Mouse (Mus musculus): ENCODE data around the gene Rab11a. TPM values are rescaled to one million over a fixed set of nuclear protein-coding genes. Genes with fewer than 3 reads are reported as not detected.
A peak's percentile ranks its signal among the peaks of the same experiment; 100 is the strongest.
"Not testable (repeated sequence)": the region's sequence is repeated elsewhere in the genome, so short reads cannot be mapped to it uniquely, and the experiment has no call there.

The Rab11a gene
- total RNA-seq, 2 experiments from 2014 or later: 116 to 134 TPM

DNA sequence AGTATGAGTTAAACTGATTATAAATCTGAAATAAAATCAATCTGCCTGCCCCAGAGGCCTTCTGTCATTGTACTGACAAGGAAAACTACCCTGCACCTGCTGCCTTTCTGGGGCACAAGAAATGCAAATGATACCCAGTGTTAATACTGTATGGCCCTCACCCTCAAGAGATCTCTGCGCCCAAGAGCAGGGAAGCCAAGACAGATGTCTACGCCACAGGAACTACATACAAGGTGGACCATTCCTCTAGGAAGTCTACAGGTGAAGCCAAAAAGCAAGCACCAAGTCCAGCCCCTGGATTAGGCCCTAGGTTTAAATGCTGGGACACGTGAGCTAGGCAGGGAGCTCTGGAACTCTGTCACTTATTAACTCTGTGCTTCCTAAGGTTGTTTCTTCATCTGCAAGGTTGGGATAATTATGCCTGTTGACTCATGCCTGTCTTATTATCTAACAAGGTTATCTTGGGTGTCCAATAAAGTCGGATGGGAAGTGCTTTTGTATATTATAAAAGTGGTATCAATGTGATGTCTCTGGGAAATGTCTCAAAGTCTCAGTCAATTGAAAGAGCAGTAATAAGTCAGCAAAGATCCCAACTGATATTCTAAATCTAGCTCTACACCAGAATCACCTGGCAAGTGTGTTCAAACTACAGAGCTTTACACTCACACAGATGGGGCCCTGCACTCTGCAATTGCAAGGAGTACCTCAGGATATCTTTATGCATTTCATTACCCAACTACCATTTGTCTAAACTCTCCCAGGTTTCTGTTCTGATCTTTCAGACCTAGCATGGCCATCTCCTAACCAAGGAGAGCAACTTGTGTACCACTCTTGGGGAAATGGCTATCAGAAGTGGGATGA is 36.9 kb downstream of the Rab11a start:
- intact Hi-C loops (cut with DNase I; ENCODE audit: low total_unique reads): no loop called here

DNA sequence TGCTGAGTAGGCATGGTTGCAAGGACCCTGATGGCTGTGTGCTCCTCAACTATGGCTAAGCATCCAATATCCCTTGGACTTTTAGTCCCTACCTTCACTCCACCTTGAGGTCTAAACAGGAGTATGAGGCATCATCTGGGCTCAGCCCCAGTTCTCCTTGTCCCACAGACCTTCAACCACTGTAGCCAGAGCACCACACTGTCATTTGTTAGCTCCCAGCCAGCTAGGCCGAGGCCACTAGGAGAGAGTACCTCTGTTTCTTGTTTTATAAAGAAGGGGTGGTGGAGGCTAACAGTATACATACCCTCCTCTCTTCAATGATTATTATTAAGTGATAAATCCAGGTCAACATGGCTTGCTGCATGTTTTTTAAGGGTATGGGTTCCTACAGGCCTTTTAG is 39.0 kb downstream of the Rab11a start:
- intact Hi-C loops (cut with DNase I; ENCODE audit: low total_unique reads): no loop called here
- no peak for DNase-seq

More for the DNA sequence above, 36.9 kb downstream of the Rab11a start:
- no peak for DNase-seq

DNA sequence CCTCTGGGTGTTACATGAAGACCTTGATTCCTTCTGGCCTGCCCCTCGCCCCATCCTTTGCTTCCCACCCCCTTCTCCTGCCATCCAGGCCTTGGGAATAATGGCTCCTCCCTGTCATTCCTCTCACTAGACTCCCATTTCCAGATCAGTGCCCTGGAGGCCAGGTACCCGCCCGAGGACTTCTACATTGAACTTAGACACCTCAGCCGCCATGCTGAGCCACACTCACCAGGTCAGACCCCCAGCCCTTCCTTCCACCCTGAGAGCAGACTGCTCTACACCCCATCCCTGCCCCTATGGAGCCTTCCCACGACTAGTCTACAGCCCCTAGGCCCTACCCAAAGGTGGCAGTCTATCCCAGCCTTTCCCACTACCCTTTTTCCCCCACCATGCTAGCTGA is 39.9 kb downstream of the Rab11a start:
- no peak for DNase-seq
- intact Hi-C loops (cut with DNase I; ENCODE audit: low total_unique reads): no loop called here

DNA sequence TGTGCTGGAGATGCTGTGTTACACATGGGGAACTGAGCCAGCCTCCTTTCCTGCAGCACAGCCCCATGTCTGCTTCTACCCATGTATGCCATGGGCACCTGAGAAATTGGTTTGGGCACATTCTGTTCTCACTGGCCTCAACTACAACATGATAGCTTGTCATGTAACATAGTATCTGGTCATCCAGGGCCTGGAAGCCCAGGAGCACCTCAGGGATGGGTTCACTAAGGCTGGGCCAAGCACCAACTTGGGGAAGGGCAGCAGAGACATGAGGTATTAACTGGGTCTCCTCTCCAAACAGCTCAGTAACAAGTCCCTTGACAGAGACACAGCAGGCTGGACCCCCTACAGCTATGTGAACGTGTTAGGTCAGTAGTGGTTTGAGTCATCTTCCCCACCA is 40.6 kb downstream of the Rab11a start:
- intact Hi-C loops (cut with DNase I; ENCODE audit: low total_unique reads): no loop called here

GRCm38 (mm10) chr9:64696404-64696803 is 41.2 kb downstream of the Rab11a start:
- peak; percentile 29 for DNase-seq
- intact Hi-C loops (cut with DNase I; ENCODE audit: low total_unique reads): no loop called here

More for the DNA sequence above, 40.6 kb downstream of the Rab11a start:
- DNase-seq: no peak

- no peak for DNase-seq
- intact Hi-C loops (cut with DNase I; ENCODE audit: low total_unique reads): no loop called here
Observed at GRCm38 (mm10) chr9:64695266-64695665, 42.3 kb downstream of the Rab11a start.

DNA sequence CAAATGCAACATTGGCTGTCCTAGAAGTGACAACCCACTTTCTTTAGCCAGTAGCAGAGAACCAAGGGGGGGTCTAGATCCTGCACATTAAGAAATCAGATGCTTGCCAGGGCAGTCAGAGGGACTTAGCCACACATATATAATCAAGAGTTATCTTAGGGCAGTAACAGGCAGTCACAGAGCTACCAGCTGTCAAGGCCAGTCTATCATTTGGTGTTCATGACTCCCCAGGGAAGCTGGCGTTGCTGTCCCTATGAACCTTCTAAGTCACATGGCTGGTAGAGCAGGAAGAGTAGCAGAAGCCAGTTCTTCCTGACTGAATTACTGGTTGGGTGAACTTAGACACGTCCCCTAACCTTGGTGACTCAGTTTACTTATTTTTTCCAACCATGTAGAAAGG is 44.5 kb downstream of the Rab11a start:
- DNase-seq: no peak
- intact Hi-C loops (cut with DNase I; ENCODE audit: low total_unique reads): no loop called here

- intact Hi-C loops (cut with DNase I; ENCODE audit: low total_unique reads): no loop called here
- DNase-seq: peak; percentile 58
Observed at GRCm38 (mm10) chr9:64691176-64691575, 46.4 kb downstream of the Rab11a start.

DNA sequence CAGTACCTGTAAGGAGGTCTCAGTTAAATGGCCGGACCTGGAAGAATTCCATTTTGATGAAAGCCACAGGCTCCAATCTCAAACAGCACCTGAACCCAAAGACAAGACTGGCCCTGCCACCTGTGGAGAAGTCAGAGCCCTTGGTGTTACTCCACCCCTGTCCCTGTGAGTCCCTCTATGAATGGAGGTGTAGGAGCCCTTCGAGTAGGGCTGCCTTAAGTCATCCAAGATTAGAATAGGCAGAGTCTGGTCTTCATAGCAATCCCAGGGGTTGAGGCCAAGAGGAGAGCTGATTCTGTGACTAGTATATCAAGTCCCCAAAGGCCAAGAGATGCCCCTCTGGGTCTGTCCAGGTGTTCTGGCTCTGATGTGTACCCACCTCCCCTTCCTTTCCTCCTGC is 46.8 kb downstream of the Rab11a start:
- DNase-seq: no peak
- intact Hi-C loops (cut with DNase I; ENCODE audit: low total_unique reads): no loop called here

DNA sequence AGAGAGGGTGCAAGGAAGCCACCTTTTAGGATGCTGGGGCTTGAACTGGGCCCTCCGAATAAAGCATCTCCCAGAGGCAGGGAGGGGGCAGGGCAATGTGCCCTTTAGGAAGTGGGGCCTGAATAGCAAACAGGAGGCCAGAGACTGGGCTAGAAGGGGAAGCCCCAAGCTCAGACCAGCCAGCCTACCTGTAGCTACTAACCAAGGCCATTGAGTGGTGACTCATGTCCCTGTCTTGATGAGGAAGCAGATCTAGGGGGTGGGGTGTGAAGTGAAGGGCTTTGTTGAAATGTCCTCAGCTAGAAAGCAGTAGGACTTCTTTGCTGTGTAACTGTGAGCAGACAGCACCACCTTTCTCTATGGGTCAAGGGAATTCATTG is 49.6 kb downstream of the Rab11a start:
- intact Hi-C loops (cut with DNase I; ENCODE audit: low total_unique reads): no loop called here
- DNase-seq: no peak

GRCm38 (mm10) chr9:64687122-64688014 is 50.2 kb downstream of the Rab11a start:
- intact Hi-C loops (cut with DNase I; ENCODE audit: low total_unique reads): no loop called here
- DNase-seq: no peak

GRCm38 (mm10) chr9:64671341-64672319 is 65.9 kb downstream of the Rab11a start:
- intact Hi-C loops (cut with DNase I; ENCODE audit: low total_unique reads); DNase-seq: not testable (repeated sequence)

- intact Hi-C loops (cut with DNase I; ENCODE audit: low total_unique reads): no loop called here
- DNase-seq: no peak
Observed at GRCm38 (mm10) chr9:64668001-64668400, 69.6 kb downstream of the Rab11a start.

DNA sequence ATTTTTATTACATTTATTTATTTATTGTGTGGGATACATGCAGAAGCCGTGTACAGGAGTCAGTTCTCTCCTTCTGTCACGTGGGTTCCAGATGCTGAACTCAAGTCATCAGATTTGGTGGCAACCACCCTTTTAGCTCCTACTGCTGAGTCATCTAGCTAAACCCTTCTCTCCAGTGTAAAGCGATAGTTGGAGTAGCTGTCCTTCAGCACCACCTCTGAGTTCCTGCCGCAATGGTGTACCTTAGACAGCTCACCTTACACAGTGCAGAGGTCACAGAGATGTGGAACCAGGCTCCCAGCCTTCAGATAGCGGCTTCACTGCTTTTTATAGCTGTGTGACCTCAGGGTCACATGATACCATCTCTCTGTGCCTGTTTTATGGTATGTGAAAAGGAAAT is 70.0 kb downstream of the Rab11a start:
- intact Hi-C loops (cut with DNase I; ENCODE audit: low total_unique reads): no loop called here
- no peak for DNase-seq

DNA sequence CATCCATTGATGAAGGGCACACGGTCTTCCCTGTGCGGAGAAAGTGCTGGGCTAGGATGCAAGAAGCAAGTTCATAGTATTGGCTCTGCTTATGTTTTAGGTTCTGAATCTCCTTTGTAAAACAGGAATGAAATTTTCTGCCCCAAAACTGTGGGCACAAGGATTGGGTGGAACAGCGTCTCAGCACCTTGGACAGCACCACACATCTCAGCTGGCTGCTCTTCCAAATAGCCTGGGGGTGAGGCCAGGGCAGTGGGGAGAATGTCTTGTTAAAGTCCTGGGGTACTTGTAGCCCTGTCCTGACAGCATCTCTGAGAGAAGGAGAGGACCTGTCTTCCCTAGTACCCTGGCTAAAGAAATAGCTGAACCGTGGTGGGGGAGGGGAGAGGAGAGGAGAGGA is 71.0 kb downstream of the Rab11a start:
- intact Hi-C loops (cut with DNase I; ENCODE audit: low total_unique reads): no loop called here
- DNase-seq: no peak

Small RNA genes within 50 kb of the gene (microRNA-seq; reads per million reads assigned to microRNA genes)
- gene Gm47308: 0 reads per million in 2 experiments

Other genes with a start within 250 kb of the Rab11a start
- 1 to 10 TPM; 5.0 to 6.4 TPM for gene Dennd4a, start 73.6 kb upstream of the Rab11a start, total RNA-seq (2021)
- under 1 TPM in 1 of 2 experiments, not detected in 1; 0.04 TPM for gene Slc24a1, start 213.8 kb upstream of the Rab11a start, total RNA-seq (2021)
- gene Ints14, start 223.1 kb upstream of the Rab11a start, total RNA-seq (2021): 10 to 100 TPM; 21.7 to 23.4 TPM